Mouse (Mus musculus) retina, adult 2 months (tissue): ENCODE data around the gene Tnnt3.

Source experiments
- DNase-seq: peaks from one replicate; pipeline ENCODE4 v3.0.0-alpha.2; 2012; ENCODE audit warnings: low read depth, low spot score

The Tnnt3 gene

GRCm38 (mm10) chr7:142498575-142498974 lies at the start of gene Tnnt3:
TSS of gene Tnnt3 (plus strand) at chr7:142498836.
- DNase-seq = no peak

- DNase-seq = no peak
Measured at GRCm38 (mm10) chr7:142449038-142449617, 49.5 kb upstream of the Tnnt3 start.

- DNase-seq = no peak
Measured at GRCm38 (mm10) chr7:142454706-142455105, 43.9 kb upstream of the Tnnt3 start.

- DNase-seq = no peak
Measured at GRCm38 (mm10) chr7:142455251-142455650, 43.4 kb upstream of the Tnnt3 start.

- DNase-seq = no peak
Measured at GRCm38 (mm10) chr7:142456806-142457205, 41.8 kb upstream of the Tnnt3 start.

- no peak for DNase-seq
Measured at GRCm38 (mm10) chr7:142457227-142457811, 41.3 kb upstream of the Tnnt3 start.

GRCm38 (mm10) chr7:142458026-142458425 lies 40.6 kb upstream of the Tnnt3 start:
- DNase-seq = no peak

GRCm38 (mm10) chr7:142458676-142459298 lies 39.8 kb upstream of the Tnnt3 start:
- DNase-seq = no peak

GRCm38 (mm10) chr7:142459299-142459691 lies 39.3 kb upstream of the Tnnt3 start:
- DNase-seq = no peak

GRCm38 (mm10) chr7:142460636-142461077 lies 38.0 kb upstream of the Tnnt3 start, which contains the start of gene Lsp1:
TSS of gene Lsp1 (plus strand) at chr7:142460809.
- DNase-seq = no peak

GRCm38 (mm10) chr7:142461446-142461845 lies 37.2 kb upstream of the Tnnt3 start:
- DNase-seq = no peak

GRCm38 (mm10) chr7:142462190-142462589 lies 36.4 kb upstream of the Tnnt3 start:
- DNase-seq = no peak

- DNase-seq = no peak
Measured at GRCm38 (mm10) chr7:142462594-142463078, 36.0 kb upstream of the Tnnt3 start.

- DNase-seq = no peak
Measured at GRCm38 (mm10) chr7:142470171-142470691, 28.4 kb upstream of the Tnnt3 start.

GRCm38 (mm10) chr7:142470808-142471413 lies 27.7 kb upstream of the Tnnt3 start:
- DNase-seq = no peak

- DNase-seq = no peak
Measured at GRCm38 (mm10) chr7:142471414-142471861, 27.2 kb upstream of the Tnnt3 start.

- no peak for DNase-seq
Measured at GRCm38 (mm10) chr7:142471884-142472570, 26.6 kb upstream of the Tnnt3 start.

GRCm38 (mm10) chr7:142472936-142473335 lies 25.7 kb upstream of the Tnnt3 start:
- no peak for DNase-seq

- no peak for DNase-seq
Measured at GRCm38 (mm10) chr7:142473476-142473875, 25.2 kb upstream of the Tnnt3 start.

- no peak for DNase-seq
Measured at GRCm38 (mm10) chr7:142474799-142475198, 23.8 kb upstream of the Tnnt3 start.

- DNase-seq = no peak
Measured at GRCm38 (mm10) chr7:142475641-142476040, 23.0 kb upstream of the Tnnt3 start.

- no peak for DNase-seq
Measured at GRCm38 (mm10) chr7:142476271-142476670, 22.4 kb upstream of the Tnnt3 start.
